Mouse (Mus musculus) kidney, adult 2 months (tissue): ENCODE results near the gene Nek7.

ENCODE experiments used
- CTCF ChIP-seq: fragments of 200-500 bp; conservative IDR thresholded peaks from 2 replicates; pipeline ENCODE4 v1.5.1; 2011; ENCODE audit warnings: low read depth, mild to moderate bottlenecking, control low read depth, low read length, moderate library complexity, mixed read lengths; ENCODE audit not compliant: insufficient read depth, insufficient read length
- POLR2A ChIP-seq: fragments of 200-500 bp; IDR thresholded peaks from one replicate; pipeline ENCODE4 v1.6.1; 2011; ENCODE audit warnings: low read depth, low read length, control low read depth

GRCm38 (mm10) chr1:138449476-138449851 is 170.5 kb downstream of the Nek7 start:
- no peak for TF ChIP-seq CTCF
- TF ChIP-seq POLR2A: no peak
